Mouse (Mus musculus) small intestine, adult 2 months (tissue): ENCODE data around the gene Sh3pxd2b.

Experiments
- CTCF ChIP-seq: fragments of 200-500 bp; IDR thresholded peaks from 2 replicates; pipeline ENCODE4 v1.5.1; 2012; ENCODE audit warnings: low read depth, mild to moderate bottlenecking, control low read depth, inconsistent platforms, low read length, moderate library complexity, mixed read lengths; ENCODE audit not compliant: insufficient replicate concordance, insufficient read length; ENCODE audit errors: extremely low read depth
- POLR2A ChIP-seq: fragments of 200-500 bp; IDR thresholded peaks from 2 replicates; pipeline ENCODE4 v1.6.1; 2012; ENCODE audit warnings: low read depth, mild to moderate bottlenecking, control low read depth, inconsistent platforms, low read length, moderate library complexity

DNA sequence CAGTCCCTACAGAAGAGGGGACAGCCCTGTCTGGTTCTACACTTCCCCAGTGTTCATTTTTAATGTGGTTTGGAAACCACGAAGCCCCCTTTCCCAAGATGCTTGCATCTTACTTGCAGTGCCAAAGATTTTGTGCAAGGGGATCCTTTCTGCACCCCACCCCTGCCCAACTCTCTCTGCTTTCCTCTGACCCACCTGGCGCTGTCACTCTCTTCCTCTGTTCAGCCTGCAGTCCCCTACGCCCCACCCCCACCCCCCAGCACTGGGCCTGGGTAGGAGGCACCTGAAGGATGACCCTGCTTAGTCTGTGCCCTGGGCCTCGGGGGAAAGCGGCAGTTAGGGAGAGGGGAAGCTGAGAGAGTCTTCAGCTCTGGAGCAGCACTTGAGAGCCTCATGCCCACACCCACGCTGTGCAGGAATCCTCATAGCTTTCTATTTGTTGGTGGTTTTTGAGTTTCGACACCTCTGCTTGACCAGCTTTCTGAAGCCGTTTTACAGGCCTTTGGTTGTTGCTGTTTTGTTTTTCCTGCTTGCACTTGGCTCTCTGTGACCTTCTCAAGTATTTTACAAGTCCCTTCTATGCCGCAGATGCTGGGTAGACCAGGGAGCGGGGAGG lies 77.5 kb downstream of the Sh3pxd2b start:
- TF ChIP-seq CTCF (no peak), POLR2A (no peak)
